Mouse (Mus musculus) MEL (cell line): ENCODE results near the gene Cnih2. TPM values are rescaled to one million over a fixed set of nuclear protein-coding genes. Genes with fewer than 3 reads are reported as not detected.

Experiments used
- DNase-seq: peaks from one replicate; pipeline ENCODE4 v3.0.0; 2011; ENCODE audit warnings: low read depth, low spot score
- H3K27ac ChIP-seq: 2 replicates; pipeline ENCODE4 v1.5.1; 2012; ENCODE audit warnings: low read depth, mild to moderate bottlenecking, control low read depth, low read length, moderate library complexity; ENCODE audit not compliant: control insufficient read depth
- H3K27me3 ChIP-seq, 2 experiments: fragments of 150-350 bp in 1 of 2; sonication (generic) in 1 of 2; 2 replicates each; pipeline ENCODE4 v1.6.1; 2012; ENCODE audit warnings: low read length in 2 of 2, mild to moderate bottlenecking in 2 of 2, improper control_type of control experiment in 1 of 2, moderate library complexity in 1 of 2; ENCODE audit not compliant: insufficient read depth in 2 of 2, control insufficient read depth in 1 of 2
- H3K36me3 ChIP-seq, 2 experiments: 2 replicates each; pipeline ENCODE4 v1.6.1; 2012 to 2014; ENCODE audit warnings: low read length in 2 of 2, improper control_type of control experiment in 1 of 2, inconsistent platforms in 1 of 2, mild to moderate bottlenecking in 1 of 2; ENCODE audit not compliant: insufficient read depth in 2 of 2, control insufficient read depth in 1 of 2
- H3K4me1 ChIP-seq, 2 experiments: fragments of 150-350 bp in 1 of 2; sonication (generic) in 1 of 2; 2 replicates each; pipeline ENCODE4 v1.6.1; 2012; ENCODE audit warnings: low read length in 2 of 2, improper control_type of control experiment in 1 of 2, mild to moderate bottlenecking in 1 of 2; ENCODE audit not compliant: insufficient read depth in 2 of 2, control insufficient read depth in 1 of 2
- H3K4me3 ChIP-seq, 2 experiments: fragments of 150-350 bp in 1 of 2; sonication (generic) in 1 of 2; 2 replicates each; pipeline ENCODE4 v1.5.1; 2012; ENCODE audit warnings: low read depth in 2 of 2, low read length in 2 of 2, mild to moderate bottlenecking in 2 of 2, moderate library complexity in 2 of 2, control low read depth in 1 of 2, improper control_type of control experiment in 1 of 2; ENCODE audit not compliant: control insufficient read depth in 1 of 2, insufficient read depth in 1 of 2
- H3K79me2 ChIP-seq: 2 replicates; pipeline ENCODE4 v1.6.1; 2012; ENCODE audit warnings: mild to moderate bottlenecking, low read length, moderate library complexity; ENCODE audit not compliant: control insufficient read depth, poor library complexity, insufficient read depth
- H3K9ac ChIP-seq: 2 replicates; pipeline ENCODE4 v1.6.1; 2012; ENCODE audit warnings: low read depth, mild to moderate bottlenecking, control low read depth, low read length, moderate library complexity; ENCODE audit not compliant: control insufficient read depth, poor library complexity, severe bottlenecking
- H3K9me3 ChIP-seq: fragments of 150-350 bp; sonication (generic); replicated peaks from 2 replicates; pipeline ENCODE4 v1.6.1; 2012; ENCODE audit warnings: mild to moderate bottlenecking, low read length, improper control_type of control experiment, moderate library complexity; ENCODE audit not compliant: insufficient read depth
- BHLHE40 ChIP-seq: IDR thresholded peaks from 2 replicates; pipeline ENCODE4 v1.6.1; 2012; ENCODE audit warnings: low read depth, mild to moderate bottlenecking, inconsistent platforms, low read length, improper control_type of control experiment, borderline replicate concordance
- CTCF ChIP-seq, 3 experiments: IDR thresholded peaks in 2 of 3; conservative IDR thresholded peaks in 1 of 3; 2 replicates each; pipeline ENCODE4 v1.5.1; 2011 to 2012; ENCODE audit warnings: low read length in 3 of 3, low read depth in 2 of 3, mild to moderate bottlenecking in 2 of 3, improper control_type of control experiment in 1 of 3, inconsistent platforms in 1 of 3, mixed read lengths in 1 of 3, moderate library complexity in 1 of 3; ENCODE audit not compliant: control insufficient read depth in 1 of 3, insufficient read depth in 1 of 3, poor library complexity in 1 of 3, severe bottlenecking in 1 of 3
- GABPA ChIP-seq: IDR thresholded peaks from 2 replicates; pipeline ENCODE4 v1.6.1; 2012; ENCODE audit warnings: low read depth, mild to moderate bottlenecking, inconsistent platforms, low read length, improper control_type of control experiment, moderate library complexity
- GATA1 ChIP-seq: IDR thresholded peaks from 2 replicates; pipeline ENCODE4 v1.6.1; 2011; ENCODE audit warnings: low read depth, low read length, improper control_type of control experiment
- MXI1 ChIP-seq: IDR thresholded peaks from 2 replicates; pipeline ENCODE4 v1.6.1; 2011; ENCODE audit warnings: mild to moderate bottlenecking, low read depth, low read length, improper control_type of control experiment
- MYB ChIP-seq: IDR thresholded peaks from 2 replicates; pipeline ENCODE4 v1.6.1; 2011; ENCODE audit warnings: mild to moderate bottlenecking, low read depth, low read length, improper control_type of control experiment
- MYC ChIP-seq: IDR thresholded peaks from 2 replicates; pipeline ENCODE4 v1.6.1; 2011; ENCODE audit warnings: low read depth, mild to moderate bottlenecking, low read length, improper control_type of control experiment, moderate library complexity
- NRF1 ChIP-seq: IDR thresholded peaks from 2 replicates; pipeline ENCODE4 v1.6.1; 2014; ENCODE audit warnings: low read depth, mild to moderate bottlenecking, inconsistent platforms, low read length, improper control_type of control experiment, moderate library complexity; ENCODE audit not compliant: poor library complexity, insufficient read depth, severe bottlenecking
- POLR2A ChIP-seq, 2 experiments: IDR thresholded peaks; 2 replicates each; pipeline ENCODE4 v1.6.1; 2011 to 2012; ENCODE audit warnings: low read length in 2 of 2, mild to moderate bottlenecking in 2 of 2, control low read depth in 1 of 2, improper control_type of control experiment in 1 of 2, low read depth in 1 of 2, moderate library complexity in 1 of 2; ENCODE audit not compliant: control insufficient read depth in 1 of 2, insufficient read depth in 1 of 2, poor library complexity in 1 of 2
- RAD21 ChIP-seq: IDR thresholded peaks from 2 replicates; pipeline ENCODE4 v1.6.1; 2011; ENCODE audit warnings: mild to moderate bottlenecking, low read depth, low read length, improper control_type of control experiment
- RCOR1 ChIP-seq: IDR thresholded peaks from 2 replicates; pipeline ENCODE4 v1.6.1; 2012; ENCODE audit warnings: low read depth, mild to moderate bottlenecking, inconsistent platforms, low read length, improper control_type of control experiment
- SMC3 ChIP-seq: IDR thresholded peaks from 2 replicates; pipeline ENCODE4 v1.6.1; 2011; ENCODE audit warnings: low read depth, low read length, improper control_type of control experiment
- USF1 ChIP-seq: IDR thresholded peaks from 2 replicates; pipeline ENCODE4 v1.6.1; 2014; ENCODE audit warnings: low read depth, mild to moderate bottlenecking, inconsistent platforms, low read length, improper control_type of control experiment, moderate library complexity
- ZC3H11A ChIP-seq: IDR thresholded peaks from 2 replicates; pipeline ENCODE4 v1.6.1; 2012; ENCODE audit warnings: low read depth, mild to moderate bottlenecking, inconsistent platforms, low read length, improper control_type of control experiment
- ZMIZ1 ChIP-seq: IDR thresholded peaks from 2 replicates; pipeline ENCODE4 v1.6.1; 2012; ENCODE audit warnings: low read depth, mild to moderate bottlenecking, inconsistent platforms, low read length, improper control_type of control experiment, moderate library complexity
- ZNF384 ChIP-seq: IDR thresholded peaks from 2 replicates; pipeline ENCODE4 v1.6.1; 2012; ENCODE audit warnings: low read depth, mild to moderate bottlenecking, inconsistent platforms, low read length, improper control_type of control experiment
- polyA plus RNA-seq, 2 experiments: library from polyadenylated mRNA; stranded (reverse) in 1 of 2; unstranded in 1 of 2; fragments of >175 nt in 1 of 2; fragments of >200 nt in 1 of 2; gene quantifications; 2 replicates each; pipeline versions ENCODE4 v1.2.1 to v1.2.4; 2012; ENCODE audit warnings: low replicate concordance in 2 of 2, low read depth in 1 of 2; ENCODE audit not compliant: insufficient read length in 2 of 2, insufficient read depth in 1 of 2, missing spikeins in 1 of 2
- total RNA-seq: library from RNA; depleted of rRNA; stranded (reverse); fragments of 300-350 nt; gene quantifications from 2 replicates; pipeline ENCODE4 v1.2.3, GENCODE M21; 2012

The Cnih2 gene
- total and polyA plus RNA-seq, 3 experiments, result 1.0 to 2.7 TPM; not detected in 1

DNA sequence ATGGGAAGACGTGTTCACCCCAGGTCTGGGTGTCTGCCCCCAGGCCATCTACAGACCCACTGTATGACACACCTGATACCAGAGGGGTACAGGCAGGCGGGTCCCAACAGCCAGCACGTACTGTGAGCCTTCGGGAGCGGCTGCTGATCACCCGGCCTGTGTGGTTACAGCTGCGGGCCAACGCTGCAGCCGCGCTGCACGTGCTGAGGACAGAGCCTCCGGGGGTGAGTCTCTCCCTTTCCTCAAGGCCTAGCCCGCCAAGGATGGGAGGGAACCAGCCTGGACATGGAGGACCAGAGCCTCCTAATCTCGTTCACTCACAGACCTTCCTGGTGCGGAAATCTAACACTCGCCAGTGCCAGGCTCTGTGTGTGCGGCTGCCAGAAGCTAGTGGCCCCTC, 47.3 kb downstream of the Cnih2 start:
- Histone ChIP-seq H3K4me1 (peaks cover 7 to 14% of the 10 kb centered on the region in 2 experiments; a peak in 3 of 4 replicates), H3K9me3 (no peaks in the 10 kb centered on the region), H3K79me2 (no peaks in the 10 kb centered on the region), H3K36me3 (peaks cover 2 to 7% of the 10 kb centered on the region in 2 experiments; a peak in 3 of 4 replicates), H3K27ac (no peak overlapping the region), H3K9ac (no peak overlapping the region), H3K27me3 (no peaks in the 10 kb centered on the region), H3K4me3 (no peak overlapping the region)
- no peak for TF ChIP-seq ZNF384
- no peak for TF ChIP-seq GABPA
- TF ChIP-seq MYC, result no peak
- TF ChIP-seq NRF1, result no peak
- no peak for TF ChIP-seq ZC3H11A
- TF ChIP-seq SMC3, result no peak
- TF ChIP-seq USF1, result no peak
- TF ChIP-seq MXI1, result no peak
- no peak for DNase-seq

DNA sequence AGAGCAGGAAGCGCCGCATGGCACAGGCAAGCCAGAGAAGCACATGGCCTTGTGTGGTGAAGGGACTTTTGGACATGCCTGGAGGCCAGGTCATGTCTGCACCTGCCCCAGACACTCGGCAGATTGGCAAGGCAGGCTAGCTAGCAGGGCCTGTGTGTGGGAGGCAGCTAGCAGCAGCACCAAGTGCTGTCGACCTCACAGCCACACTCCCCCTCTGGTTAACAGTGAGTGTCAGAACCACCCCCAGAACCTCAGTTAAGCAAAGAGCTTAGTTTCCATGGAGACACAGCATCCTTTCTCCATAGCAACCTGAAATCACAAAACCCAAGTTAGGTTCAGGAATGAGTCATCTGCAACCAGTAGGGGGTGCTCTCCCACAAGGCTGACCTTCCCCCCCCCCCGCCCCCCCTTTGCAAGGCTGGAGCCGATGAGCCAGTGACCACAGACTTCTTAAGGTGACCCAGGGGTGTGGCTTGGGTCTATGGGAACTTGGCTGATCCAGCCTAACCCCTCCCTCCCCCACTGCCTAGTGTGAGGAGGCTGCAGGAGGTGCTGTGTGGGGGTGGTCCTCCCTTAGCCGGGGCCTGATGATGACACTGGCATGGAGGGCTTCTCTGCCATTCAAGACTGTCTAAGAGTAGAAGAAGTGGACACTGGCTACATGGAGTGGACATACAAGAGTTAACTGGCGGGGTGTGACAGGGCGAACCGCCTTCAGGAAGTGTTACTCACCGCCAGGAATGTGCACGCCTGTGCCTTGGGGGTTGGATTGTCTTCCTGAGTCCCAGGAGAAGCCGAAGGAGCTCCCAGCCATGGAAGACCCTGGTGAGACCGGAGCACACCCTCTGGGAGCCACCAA, 48.0 kb downstream of the Cnih2 start, which contains the start of gene Rin1:
TSS of gene Rin1 (plus strand) at position 435 of the 859 bp plus-strand sequence.
- TF ChIP-seq CTCF (IDR thresholded peaks at IDR 0.05 in 2 of 3, conservative IDR thresholded peaks at IDR 0.05 in 1 of 3; ENCODE audit: control insufficient read depth in 1 of 3, insufficient read depth in 1 of 3, low read depth in 2 of 3, low read length in 3 of 3, poor library complexity in 1 of 3, severe bottlenecking in 1 of 3) (peak; percentile 38 to 60 (median 44)), GATA1 (no peak)
- H3K27me3 ChIP-seq, result no peaks in the 10 kb centered on the region
- H3K9me3 ChIP-seq, result no peaks in the 10 kb centered on the region
- H3K79me2 ChIP-seq, result no peaks in the 10 kb centered on the region
- H3K36me3 ChIP-seq, result peaks cover 2 to 7% of the 10 kb centered on the region in 2 experiments; a peak in 3 of 4 replicates
- H3K4me1 ChIP-seq, result peaks cover 7 to 14% of the 10 kb centered on the region in 2 experiments; a peak in 3 of 4 replicates
- H3K9ac ChIP-seq, result no peak within 1 kb of the TSS
- H3K27ac ChIP-seq, result no peak within 1 kb of the TSS
- H3K4me3 ChIP-seq, result no peak within 1 kb of the TSS
- DNase-seq, result peak; percentile 51

DNA sequence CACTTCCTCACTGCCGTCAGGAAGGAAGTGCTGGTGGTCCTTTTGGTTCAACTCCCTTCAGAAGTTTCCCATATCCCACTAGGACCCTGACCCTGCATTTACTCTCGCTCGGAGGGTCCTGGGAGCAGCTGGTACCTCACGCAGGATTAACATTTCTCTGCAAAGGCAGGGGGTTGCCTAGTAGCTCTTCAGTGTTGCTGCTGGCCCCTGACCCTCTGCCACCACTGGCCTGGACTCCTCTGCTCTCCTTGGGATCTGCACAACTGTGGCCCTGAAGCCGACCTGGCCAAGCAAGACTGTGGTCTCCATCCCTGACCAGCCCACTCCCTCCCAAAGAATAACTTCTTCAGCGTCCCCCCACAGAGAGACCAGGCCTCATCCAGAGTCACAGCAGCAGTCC, 49.0 kb downstream of the Cnih2 start:
- no peak overlapping the region for H3K9ac ChIP-seq
- H3K36me3 ChIP-seq, result peaks cover 2 to 4% of the 10 kb centered on the region in 2 experiments; a peak in 3 of 4 replicates
- H3K9me3 ChIP-seq, result no peaks in the 10 kb centered on the region
- DNase-seq, result no peak
- H3K4me3 ChIP-seq, result no peak overlapping the region
- TF ChIP-seq MYB (no peak), GATA1 (no peak), USF1 (no peak), RCOR1 (no peak), ZNF384 (no peak), SMC3 (no peak), POLR2A (IDR thresholded peaks at IDR 0.05; ENCODE audit: control insufficient read depth in 1 of 2, insufficient read depth in 1 of 2, low read depth in 1 of 2, low read length in 2 of 2, poor library complexity in 1 of 2) (no peak), BHLHE40 (no peak), ZC3H11A (no peak), ZMIZ1 (no peak), RAD21 (no peak), NRF1 (no peak)
- H3K27ac ChIP-seq, result no peak overlapping the region
- no peaks in the 10 kb centered on the region for H3K27me3 ChIP-seq
- H3K79me2 ChIP-seq, result no peaks in the 10 kb centered on the region
- H3K4me1 ChIP-seq, result peaks cover 6 to 9% of the 10 kb centered on the region in 2 experiments; a peak in 3 of 4 replicates
